Mouse (Mus musculus): Measurements from ENCODE around the gene Ptprcap. TPM values are rescaled to one million over a fixed set of nuclear protein-coding genes. Genes with fewer than 3 reads are reported as not detected.

Gene Ptprcap
- polyA plus RNA-seq, 1 experiment from 2014 or later: 0.83 TPM

GRCm38 (mm10) chr19:4150567-4151487 is 2.6 kb upstream of the Ptprcap start:
- Histone ChIP-seq H3K27me3 (no peaks in the 10 kb centered on the region), H3K9me3 (no peaks in the 10 kb centered on the region), H3K4me2 (no peak overlapping the region), H3K4me3 (no peak overlapping the region), H3K9ac (no peak overlapping the region), H3K4me1 (replicated peaks) (peaks cover 26% of the 10 kb centered on the region), H3K36me3 (peaks cover 5% of the 10 kb centered on the region; the same call in 1 of the 2 replicates), H3K27ac (replicated peaks) (no peak overlapping the region)
- ATAC-seq (ENCODE audit: low FRiP score, low read depth): no peak
- 90% methylated on average over 22 of the region's 22 CpGs for WGBS

- Histone ChIP-seq H3K9me3 (no peaks in the 10 kb centered on the region), H3K27ac (replicated peaks) (no peak overlapping the region), H3K4me2 (no peak overlapping the region), H3K4me3 (no peak overlapping the region), H3K4me1 (replicated peaks) (peaks cover 26% of the 10 kb centered on the region), H3K27me3 (no peaks in the 10 kb centered on the region), H3K36me3 (peaks cover 6% of the 10 kb centered on the region; the same call in 1 of the 2 replicates), H3K9ac (no peak overlapping the region)
- no peak for ATAC-seq (ENCODE audit: low FRiP score, low read depth)
- 77% methylated on average over 5 of the region's 5 CpGs for WGBS
Measured at GRCm38 (mm10) chr19:4151488-4151860, 1.9 kb upstream of the Ptprcap start.

- H3K27me3 ChIP-seq: no peaks in the 10 kb centered on the region
- H3K9me3 ChIP-seq: no peaks in the 10 kb centered on the region
- H3K4me1 ChIP-seq (replicated peaks): peaks cover 26% of the 10 kb centered on the region
- H3K4me3 ChIP-seq: no peak overlapping the region
- no peak overlapping the region for H3K4me2 ChIP-seq
- 83% methylated on average over 5 of the region's 5 CpGs for WGBS
- H3K27ac ChIP-seq (replicated peaks): no peak overlapping the region
- ATAC-seq (ENCODE audit: low FRiP score, low read depth): no peak
- no peak overlapping the region for H3K9ac ChIP-seq
- H3K36me3 ChIP-seq: peaks cover 10% of the 10 kb centered on the region; the same call in 1 of the 2 replicates
Measured at GRCm38 (mm10) chr19:4151898-4152297, 1.5 kb upstream of the Ptprcap start.

GRCm38 (mm10) chr19:4152445-4153231 is 766 bp upstream of the Ptprcap start:
- Histone ChIP-seq H3K9me3 (no peaks in the 10 kb centered on the region), H3K4me1 (replicated peaks) (peaks cover 24% of the 10 kb centered on the region), H3K4me2 (no peak overlapping the region), H3K27ac (replicated peaks) (no peak overlapping the region; the same call in 1 of the 2 replicates), H3K36me3 (peaks cover 14% of the 10 kb centered on the region; the same call in 1 of the 2 replicates), H3K9ac (no peak overlapping the region), H3K27me3 (no peaks in the 10 kb centered on the region), H3K4me3 (no peak overlapping the region)
- ATAC-seq (ENCODE audit: low FRiP score, low read depth): no peak
- 85% methylated on average over 8 of the region's 8 CpGs for WGBS

GRCm38 (mm10) chr19:4154437-4155222 is 1.2 kb downstream of the Ptprcap start:
- Histone ChIP-seq H3K9me3 (no peaks in the 10 kb centered on the region), H3K27ac (replicated peaks) (no peak overlapping the region), H3K9ac (no peak overlapping the region), H3K27me3 (no peaks in the 10 kb centered on the region), H3K4me3 (no peak overlapping the region), H3K4me2 (no peak overlapping the region), H3K36me3 (peaks cover 34% of the 10 kb centered on the region), H3K4me1 (replicated peaks) (peaks cover 8% of the 10 kb centered on the region)
- WGBS: 78% methylated on average over 13 of the region's 13 CpGs
- no peak for ATAC-seq (ENCODE audit: low FRiP score, low read depth)

GRCm38 (mm10) chr19:4155223-4156072 is 2.0 kb downstream of the Ptprcap start:
- H3K4me1 ChIP-seq (replicated peaks): 0 out of 2 replicates have a peak, but pooled peaks cover 3% of the 10 kb centered on the region
- no peak overlapping the region for H3K4me2 ChIP-seq
- 64% methylated on average over 6 of the region's 6 CpGs for WGBS
- H3K36me3 ChIP-seq: peaks cover 37% of the 10 kb centered on the region
- H3K4me3 ChIP-seq: no peak overlapping the region
- H3K27ac ChIP-seq (replicated peaks): no peak overlapping the region
- no peaks in the 10 kb centered on the region for H3K27me3 ChIP-seq
- H3K9ac ChIP-seq: no peak overlapping the region
- ATAC-seq (ENCODE audit: low FRiP score, low read depth): no peak
- H3K9me3 ChIP-seq: no peaks in the 10 kb centered on the region

GRCm38 (mm10) chr19:4156073-4156579 is 2.7 kb downstream of the Ptprcap start:
- H3K4me2 ChIP-seq: no peak overlapping the region
- 56% methylated on average over 20 of the region's 20 CpGs for WGBS
- no peak overlapping the region for H3K4me3 ChIP-seq
- no peak overlapping the region for H3K9ac ChIP-seq
- H3K27me3 ChIP-seq: no peaks in the 10 kb centered on the region
- H3K9me3 ChIP-seq: no peaks in the 10 kb centered on the region
- no peaks in the 10 kb centered on the region for H3K4me1 ChIP-seq (replicated peaks)
- no peak for ATAC-seq (ENCODE audit: low FRiP score, low read depth)
- H3K36me3 ChIP-seq: peaks cover 40% of the 10 kb centered on the region
- H3K27ac ChIP-seq (replicated peaks): no peak overlapping the region

- 0 out of 2 replicates have a peak, but pooled peaks cover under 1% of the 10 kb centered on the region for H3K4me1 ChIP-seq (replicated peaks)
Measured at GRCm38 (mm10) chr19:4156771-4157170, 3.4 kb downstream of the Ptprcap start.

GRCm38 (mm10) chr19:4159049-4159448 is 5.6 kb downstream of the Ptprcap start:
- ATAC-seq (ENCODE audit: low FRiP score, low read depth): no peak
- H3K27ac ChIP-seq (replicated peaks): no peak overlapping the region
- 98% methylated on average over 8 of the region's 8 CpGs for WGBS

More at GRCm38 (mm10) chr19:4156771-4157170, 3.4 kb downstream of the Ptprcap start:
- Histone ChIP-seq H3K9ac (no peak overlapping the region), H3K9me3 (no peaks in the 10 kb centered on the region), H3K36me3 (peaks cover 38% of the 10 kb centered on the region), H3K4me3 (no peak overlapping the region), H3K4me2 (no peak overlapping the region), H3K27ac (replicated peaks) (no peak overlapping the region), H3K27me3 (no peaks in the 10 kb centered on the region)
- WGBS: 92% methylated on average over 12 of the region's 12 CpGs
- no peak for ATAC-seq (ENCODE audit: low FRiP score, low read depth)

GRCm38 (mm10) chr19:4162646-4163542 is 9.5 kb downstream of the Ptprcap start, which contains the start of gene Rps6kb2:
Gene Rps6kb2, minus strand, starts transcription at chr19:4163354.
- 7% methylated on average over 42 of the region's 42 CpGs for WGBS
- no peaks in the 10 kb centered on the region for H3K27me3 ChIP-seq
- peak within 1 kb of the TSS; percentile 74 for H3K9ac ChIP-seq
- peaks cover 20% of the 10 kb centered on the region for H3K4me1 ChIP-seq (replicated peaks)
- H3K4me3 ChIP-seq: peak within 1 kb of the TSS; percentile 69
- peak within 1 kb of the TSS; percentile 96 for H3K4me2 ChIP-seq
- peaks cover 27% of the 10 kb centered on the region for H3K36me3 ChIP-seq
- no peaks in the 10 kb centered on the region for H3K9me3 ChIP-seq
- peak; percentile 91 for ATAC-seq (ENCODE audit: low FRiP score, low read depth)
- peak within 1 kb of the TSS; percentile 74 for H3K27ac ChIP-seq (replicated peaks)

More at GRCm38 (mm10) chr19:4159049-4159448, 5.6 kb downstream of the Ptprcap start:
- H3K4me2 ChIP-seq: no peak overlapping the region
- no peaks in the 10 kb centered on the region for H3K9me3 ChIP-seq
- H3K4me1 ChIP-seq (replicated peaks): peaks cover 18% of the 10 kb centered on the region
- no peaks in the 10 kb centered on the region for H3K27me3 ChIP-seq
- H3K36me3 ChIP-seq: peaks cover 38% of the 10 kb centered on the region
- H3K4me3 ChIP-seq: no peak overlapping the region
- H3K9ac ChIP-seq: no peak overlapping the region

All from hindbrain, embryonic 15.5 days (tissue).